Mouse (Mus musculus) CH12.LX (cell line): ENCODE results near the gene Tvp23a. TPM values are rescaled to one million over a fixed set of nuclear protein-coding genes. Genes with fewer than 3 reads are reported as not detected.

ENCODE experiments used
- DNase-seq: peaks from one replicate; pipeline ENCODE4 v3.0.0-alpha.2; 2013; ENCODE audit errors: extremely low read depth
- H3K27ac ChIP-seq: 2 replicates; pipeline ENCODE4 v1.5.1; 2012; ENCODE audit warnings: low read depth, mild to moderate bottlenecking, control low read depth, moderate library complexity; ENCODE audit not compliant: insufficient read depth
- H3K27me3 ChIP-seq: replicated peaks from 2 replicates; pipeline ENCODE3; 2012; ENCODE audit warnings: inconsistent platforms
- H3K36me3 ChIP-seq, 2 experiments: replicated peaks in 1 of 2; 2 replicates each; pipeline versions ENCODE3 to v1.6.1; 2012; ENCODE audit warnings: inconsistent platforms in 1 of 2, low read length in 1 of 2, mild to moderate bottlenecking in 1 of 2, mixed read lengths in 1 of 2, moderate library complexity in 1 of 2; ENCODE audit not compliant: control insufficient read depth in 1 of 2, insufficient read depth in 1 of 2
- H3K4me1 ChIP-seq, 2 experiments: 2 replicates each; pipeline ENCODE4 v1.6.1; 2012; ENCODE audit warnings: inconsistent platforms in 1 of 2, moderate library complexity in 1 of 2; ENCODE audit not compliant: insufficient read depth in 2 of 2, control insufficient read depth in 1 of 2
- H3K4me2 ChIP-seq: 2 replicates; pipeline ENCODE4 v1.6.1; 2012; ENCODE audit warnings: low read depth, mild to moderate bottlenecking, control low read depth; ENCODE audit not compliant: poor library complexity, insufficient read depth, severe bottlenecking
- H3K4me3 ChIP-seq, 3 experiments: fragments of 150-350 bp in 1 of 3; sonication (generic) in 1 of 3; replicated peaks in 1 of 3; 2 replicates each; pipeline versions ENCODE3 to v1.5.1; 2011 to 2012; ENCODE audit warnings: low read depth in 2 of 3, low read length in 2 of 3, mild to moderate bottlenecking in 2 of 3, moderate library complexity in 2 of 3, control low read depth in 1 of 3, improper control_type of control experiment in 1 of 3, inconsistent platforms in 1 of 3, mixed read lengths in 1 of 3; ENCODE audit not compliant: poor library complexity in 1 of 3
- H3K79me2 ChIP-seq: replicated peaks from 2 replicates; pipeline ENCODE4 v1.6.1; 2012; ENCODE audit warnings: mild to moderate bottlenecking, moderate library complexity; ENCODE audit not compliant: control insufficient read depth, poor library complexity, insufficient read depth, severe bottlenecking; ENCODE audit errors: extremely low read depth
- H3K9ac ChIP-seq: 2 replicates; pipeline ENCODE4 v1.6.1; 2012; ENCODE audit warnings: low read depth, mild to moderate bottlenecking, control low read depth, moderate library complexity; ENCODE audit not compliant: insufficient read depth
- H3K9me3 ChIP-seq: replicated peaks from 2 replicates; pipeline ENCODE3; 2012; ENCODE audit warnings: low read length, inconsistent platforms, mixed read lengths
- BHLHE40 ChIP-seq: IDR thresholded peaks from 2 replicates; pipeline ENCODE4 v1.6.1; 2011; ENCODE audit warnings: mild to moderate bottlenecking, low read depth, low read length, improper control_type of control experiment
- CHD1 ChIP-seq: IDR thresholded peaks from 2 replicates; pipeline ENCODE4 v1.6.1; 2012; ENCODE audit warnings: low read depth, low read length, improper control_type of control experiment, inconsistent platforms
- CTCF ChIP-seq, 2 experiments: IDR thresholded peaks in 1 of 2; conservative IDR thresholded peaks in 1 of 2; 2 replicates each; pipeline ENCODE4 v1.5.1; 2011 to 2012; ENCODE audit warnings: low read depth in 2 of 2, low read length in 2 of 2, improper control_type of control experiment in 1 of 2, inconsistent platforms in 1 of 2, mild to moderate bottlenecking in 1 of 2, moderate library complexity in 1 of 2
- E2F4 ChIP-seq: IDR thresholded peaks from 2 replicates; pipeline ENCODE4 v1.6.1; 2011; ENCODE audit warnings: low read depth, low read length, improper control_type of control experiment; ENCODE audit not compliant: insufficient replicate concordance
- EP300 ChIP-seq: IDR thresholded peaks from 2 replicates; pipeline ENCODE4 v1.6.1; 2011; ENCODE audit warnings: low read length, improper control_type of control experiment
- MAFK ChIP-seq: IDR thresholded peaks from 2 replicates; pipeline ENCODE4 v1.6.1; 2011; ENCODE audit warnings: low read length, improper control_type of control experiment; ENCODE audit not compliant: insufficient replicate concordance
- MAZ ChIP-seq: IDR thresholded peaks from 2 replicates; pipeline ENCODE4 v1.6.1; 2012; ENCODE audit warnings: low read depth, mild to moderate bottlenecking, inconsistent platforms, low read length, improper control_type of control experiment, moderate library complexity
- MYC ChIP-seq: IDR thresholded peaks from 2 replicates; pipeline ENCODE4 v1.6.1; 2011; ENCODE audit warnings: low read depth, mild to moderate bottlenecking, improper control_type of control experiment, low read length
- NELFE ChIP-seq: IDR thresholded peaks from 2 replicates; pipeline ENCODE4 v1.6.1; 2011; ENCODE audit warnings: low read depth, low read length, improper control_type of control experiment
- POLR2AphosphoS2 ChIP-seq: IDR thresholded peaks from 2 replicates; pipeline ENCODE4 v1.6.1; 2011; ENCODE audit warnings: low read depth, low read length, improper control_type of control experiment
- RAD21 ChIP-seq: IDR thresholded peaks from 2 replicates; pipeline ENCODE4 v1.6.1; 2011; ENCODE audit warnings: low read depth, mild to moderate bottlenecking, low read length, improper control_type of control experiment, moderate library complexity
- RCOR1 ChIP-seq: conservative IDR thresholded peaks from 2 replicates; pipeline ENCODE4 v1.6.1; 2012; ENCODE audit warnings: low read depth, mild to moderate bottlenecking, inconsistent platforms, low read length, improper control_type of control experiment
- SMC3 ChIP-seq: IDR thresholded peaks from 2 replicates; pipeline ENCODE4 v1.6.1; 2011; ENCODE audit warnings: low read depth, low read length, improper control_type of control experiment
- UBTF ChIP-seq: IDR thresholded peaks from 2 replicates; pipeline ENCODE4 v1.6.1; 2012; ENCODE audit warnings: low read depth, mild to moderate bottlenecking, inconsistent platforms, low read length, improper control_type of control experiment, moderate library complexity
- USF1 ChIP-seq: IDR thresholded peaks from 2 replicates; pipeline ENCODE4 v1.6.1; 2014; ENCODE audit warnings: low read depth, mild to moderate bottlenecking, inconsistent platforms, low read length, improper control_type of control experiment
- USF2 ChIP-seq: conservative IDR thresholded peaks from 2 replicates; pipeline ENCODE4 v1.6.1; 2011; ENCODE audit warnings: low read depth, low read length, improper control_type of control experiment
- ZC3H11A ChIP-seq: IDR thresholded peaks from 2 replicates; pipeline ENCODE4 v1.6.1; 2012; ENCODE audit warnings: low read depth, mild to moderate bottlenecking, inconsistent platforms, low read length, improper control_type of control experiment
- ZKSCAN1 ChIP-seq: IDR thresholded peaks from 2 replicates; pipeline ENCODE4 v1.6.1; 2012; ENCODE audit warnings: low read depth, inconsistent platforms, low read length, improper control_type of control experiment, borderline replicate concordance
- ZMIZ1 ChIP-seq: IDR thresholded peaks from 2 replicates; pipeline ENCODE4 v1.6.1; 2012; ENCODE audit warnings: low read depth, mild to moderate bottlenecking, inconsistent platforms, low read length, improper control_type of control experiment
- ZNF384 ChIP-seq: IDR thresholded peaks from 2 replicates; pipeline ENCODE4 v1.6.1; 2012; ENCODE audit warnings: low read depth, low read length, improper control_type of control experiment, inconsistent platforms
- dilution Hi-C: fragments of 300-500 bp; cut with MboI; formaldehyde crosslinking; loops from 2 replicates; pipeline ENCODE4 v1.14.3; 2020; ENCODE audit warnings: low sequenced_read_pairs; ENCODE audit not compliant: extremely low pct_unique_long_range_greater_than_20kb, extremely low pct_ligation_motif_present
- in situ Hi-C: fragments of 300-500 bp; cut with MboI; formaldehyde crosslinking; loops from 3 replicates; pipeline ENCODE4 v1.14.3; 2019; ENCODE audit warnings: low sequenced_read_pairs, low pct_ligation_motif_present, low pct_unique_long_range_greater_than_20kb, mixed read lengths
- polyA plus RNA-seq: library from polyadenylated mRNA; unstranded; fragments of >175 nt; gene quantifications from 2 replicates; pipeline ENCODE4 v1.2.1, GENCODE M21; 2012; ENCODE audit warnings: low read depth; ENCODE audit not compliant: insufficient read length
- total RNA-seq, 2 experiments: library from RNA; depleted of rRNA; stranded (reverse); fragments of 300-350 nt in 1 of 2; fragments of >200 nt in 1 of 2; gene quantifications; 2 replicates each; pipeline ENCODE4 v1.2.3; 2012 to 2014

Tvp23a gene
- total and polyA plus RNA-seq, 3 experiments = 0.68 to 1.8 TPM; not detected in 1

DNA sequence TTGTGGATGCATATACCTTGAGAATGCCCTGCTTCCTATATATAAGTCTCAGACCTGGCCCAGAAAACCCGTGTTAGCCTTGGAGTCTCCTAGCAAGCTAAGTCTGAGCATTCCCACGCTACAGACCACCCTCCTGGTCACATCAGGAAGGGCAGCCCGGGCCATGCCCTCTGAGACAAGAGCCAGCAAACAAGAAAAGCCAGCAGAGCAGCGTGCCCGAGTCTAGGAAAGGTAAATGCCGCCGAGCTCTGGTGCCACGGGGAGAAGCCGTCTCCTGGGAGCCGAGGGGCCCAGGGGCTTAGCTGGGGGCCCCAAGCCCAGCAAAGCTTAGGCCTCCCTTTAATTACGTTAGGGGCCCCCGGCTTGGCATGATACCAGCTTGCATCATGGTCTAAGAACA is 61.9 kb downstream of the Tvp23a start:
- TF ChIP-seq ZMIZ1 = no peak
- no peak for TF ChIP-seq E2F4
- no peak for TF ChIP-seq USF1
- no peak for TF ChIP-seq EP300
- TF ChIP-seq NELFE = no peak
- no peak for TF ChIP-seq CHD1
- no peak for TF ChIP-seq RCOR1
- no peak for TF ChIP-seq POLR2AphosphoS2
- no peak for TF ChIP-seq ZNF384
- no peak for TF ChIP-seq CTCF (conservative IDR thresholded peaks at IDR 0.05 in 1 of 2, IDR thresholded peaks at IDR 0.05 in 1 of 2; ENCODE audit: low read depth in 2 of 2, low read length in 2 of 2)
- no peak for TF ChIP-seq MAFK
- no peak for TF ChIP-seq SMC3
- no peak for TF ChIP-seq ZC3H11A
- TF ChIP-seq USF2 = no peak
- no peak for TF ChIP-seq MAZ
- TF ChIP-seq MYC = no peak
- TF ChIP-seq ZKSCAN1 = no peak
- TF ChIP-seq UBTF = no peak
- TF ChIP-seq RAD21 = no peak
- Histone ChIP-seq H3K27ac (no peak overlapping the region), H3K79me2 (no peaks in the 10 kb centered on the region), H3K9ac (no peak overlapping the region), H3K4me2 (no peak overlapping the region), H3K4me3 (no peak overlapping the region), H3K27me3 (peaks cover 19% of the 10 kb centered on the region), H3K9me3 (no peaks in the 10 kb centered on the region), H3K4me1 (peaks cover 0 to 14% of the 10 kb centered on the region in 2 experiments; a peak in 2 of 4 replicates), H3K36me3 (no peaks in the 10 kb centered on the region)
- in situ Hi-C loops = loop anchor here (25.0 kb wide), 1 partner anchor 298 kb away; no protein-coding TSS in a partner anchor
- DNase-seq = no peak
- dilution Hi-C loops = no loop called here

DNA sequence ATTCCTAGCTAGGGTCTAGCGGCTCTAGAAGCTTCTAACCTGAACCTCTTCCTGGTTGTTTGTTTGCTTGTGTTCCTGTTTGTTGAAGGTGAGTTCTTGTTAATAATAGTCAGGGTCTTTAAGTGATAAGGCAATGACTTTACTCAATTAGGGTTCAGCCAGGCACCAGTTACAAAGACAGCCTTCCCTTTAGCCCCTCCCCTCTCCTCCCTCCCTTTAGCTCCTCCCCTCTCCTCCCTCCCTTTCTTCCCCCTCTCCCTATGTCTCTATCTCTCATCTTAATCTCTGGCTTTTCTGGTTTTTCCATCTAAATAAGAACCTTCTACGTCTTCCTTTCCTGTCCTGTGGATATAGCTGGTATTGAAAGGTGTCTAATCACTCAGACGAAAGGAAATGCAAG is 62.6 kb downstream of the Tvp23a start:
- Histone ChIP-seq H3K9me3 (no peaks in the 10 kb centered on the region), H3K4me1 (peaks cover 0 to 14% of the 10 kb centered on the region in 2 experiments; a peak in 2 of 4 replicates), H3K27me3 (peaks cover 19% of the 10 kb centered on the region), H3K27ac (no peak overlapping the region), H3K4me3 (no peak overlapping the region), H3K36me3 (no peaks in the 10 kb centered on the region), H3K4me2 (peak overlapping the region; percentile 41; the same call in 1 of the 2 replicates), H3K9ac (no peak overlapping the region), H3K79me2 (no peaks in the 10 kb centered on the region)
- TF ChIP-seq ZKSCAN1 = no peak
- 0 out of 2 replicates have a peak, but pooled peaks have one; percentile 0 for TF ChIP-seq BHLHE40
- in situ Hi-C loops = loop anchor here (25.0 kb wide), 1 partner anchor 297 kb away; no protein-coding TSS in a partner anchor
- no peak for DNase-seq
- dilution Hi-C loops = no loop called here
